Mouse (Mus musculus) heart, postnatal 4 days (tissue): ENCODE measurements around the gene 4930502E18Rik. TPM values are rescaled to one million over a fixed set of nuclear protein-coding genes. Genes with fewer than 3 reads are reported as not detected.
"Not testable (repeated sequence)": the region's sequence is repeated elsewhere in the genome, so short reads cannot be mapped to it uniquely, and the experiment has no call there.

Experiments
- DNase-seq: peaks from one replicate; pipeline ENCODE4 v3.0.0; 2021
- total RNA-seq, 2 experiments: library from RNA; stranded (reverse); gene quantifications; 2 replicates each; pipeline ENCODE4 v1.2.3; 2021

Gene 4930502E18Rik
- total RNA-seq: not detected

DNA sequence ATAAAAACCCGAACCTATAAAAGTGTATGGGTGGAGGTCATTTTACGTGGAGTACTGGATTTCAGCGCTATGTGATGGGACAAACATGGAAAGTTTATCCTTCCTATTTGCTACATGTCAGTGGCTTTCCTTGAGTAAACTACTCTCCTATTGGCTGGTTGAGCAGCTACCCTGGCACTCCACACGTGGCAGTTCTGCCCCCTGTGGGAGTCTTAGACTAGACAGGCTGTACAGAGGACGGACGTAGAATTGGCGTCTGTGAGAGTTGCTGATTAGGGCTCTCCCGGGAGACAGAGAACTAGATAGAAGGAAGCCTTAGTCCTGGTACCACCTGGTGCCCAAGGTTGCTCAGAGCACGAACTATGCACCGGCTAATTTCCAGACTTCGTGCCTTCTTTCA is at the start of gene 4930502E18Rik:
Gene 4930502E18Rik (plus strand): TSS at position 231 of the 400 bp plus-strand sequence.
- no peak for DNase-seq

DNA sequence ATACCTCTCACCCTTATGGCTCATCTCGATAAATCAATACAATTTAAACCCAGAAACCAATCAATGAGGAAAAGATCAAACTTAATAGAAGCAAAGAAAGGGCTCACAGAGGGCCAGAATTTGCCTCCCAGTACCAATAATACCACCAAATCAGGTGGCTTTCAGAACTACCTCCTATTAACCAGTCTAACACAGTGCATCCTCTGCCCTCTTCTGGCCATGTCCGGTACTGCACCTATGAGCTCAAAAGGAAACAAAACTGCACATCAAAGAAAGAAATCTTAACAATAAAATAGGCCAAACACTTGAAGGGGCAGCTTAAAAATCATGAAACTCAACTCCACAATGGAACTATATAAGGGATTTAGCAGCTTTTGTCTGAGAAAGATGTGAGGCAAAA is 47.7 kb upstream of the 4930502E18Rik start:
- peak; percentile 67 for DNase-seq

GRCm38 (mm10) chrX:53682650-53683049 is 42.0 kb upstream of the 4930502E18Rik start:
- not testable (repeated sequence) for DNase-seq

DNA sequence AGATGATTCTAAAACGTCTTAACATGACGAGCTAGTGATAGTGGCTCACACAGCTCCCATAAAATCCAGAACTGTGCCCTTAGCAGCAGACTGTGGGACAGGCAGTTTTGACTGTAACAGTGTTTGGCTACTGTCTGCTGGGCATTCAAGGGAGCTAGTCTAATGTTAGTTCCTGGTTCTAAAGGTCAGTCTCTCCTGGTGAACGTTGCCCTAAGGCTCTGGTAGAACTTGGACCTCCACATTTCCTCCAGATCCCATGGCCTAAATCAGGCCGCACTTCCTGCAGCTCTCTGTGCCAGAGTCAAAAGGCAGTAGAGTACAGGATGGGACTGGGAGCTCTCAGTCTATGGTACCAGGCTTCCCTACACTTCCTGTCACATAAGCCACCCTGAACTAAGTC is 40.0 kb upstream of the 4930502E18Rik start:
- DNase-seq: not testable (repeated sequence)

DNA sequence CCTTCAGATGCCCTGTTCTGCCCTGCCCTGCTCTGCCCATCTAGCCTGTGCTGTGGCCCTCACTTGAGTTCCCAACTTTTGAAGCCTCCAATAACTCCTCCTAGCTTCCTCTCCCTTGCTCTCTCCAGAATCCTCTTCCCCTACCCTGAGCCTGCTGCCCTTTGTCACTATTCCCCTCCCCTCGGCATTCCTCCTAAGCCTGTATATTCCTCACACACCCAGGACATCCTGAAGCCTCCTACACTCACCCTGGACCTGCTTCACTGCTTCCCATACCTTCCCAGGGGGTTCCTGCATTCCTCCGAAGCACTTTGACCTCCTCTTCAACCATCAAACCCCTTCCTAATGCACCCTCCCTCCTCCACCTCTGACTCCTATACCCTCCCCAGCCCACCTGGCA is 32.6 kb upstream of the 4930502E18Rik start:
- DNase-seq: no peak

GRCm38 (mm10) chrX:53693141-53693540 is 31.5 kb upstream of the 4930502E18Rik start:
- DNase-seq: no peak

DNA sequence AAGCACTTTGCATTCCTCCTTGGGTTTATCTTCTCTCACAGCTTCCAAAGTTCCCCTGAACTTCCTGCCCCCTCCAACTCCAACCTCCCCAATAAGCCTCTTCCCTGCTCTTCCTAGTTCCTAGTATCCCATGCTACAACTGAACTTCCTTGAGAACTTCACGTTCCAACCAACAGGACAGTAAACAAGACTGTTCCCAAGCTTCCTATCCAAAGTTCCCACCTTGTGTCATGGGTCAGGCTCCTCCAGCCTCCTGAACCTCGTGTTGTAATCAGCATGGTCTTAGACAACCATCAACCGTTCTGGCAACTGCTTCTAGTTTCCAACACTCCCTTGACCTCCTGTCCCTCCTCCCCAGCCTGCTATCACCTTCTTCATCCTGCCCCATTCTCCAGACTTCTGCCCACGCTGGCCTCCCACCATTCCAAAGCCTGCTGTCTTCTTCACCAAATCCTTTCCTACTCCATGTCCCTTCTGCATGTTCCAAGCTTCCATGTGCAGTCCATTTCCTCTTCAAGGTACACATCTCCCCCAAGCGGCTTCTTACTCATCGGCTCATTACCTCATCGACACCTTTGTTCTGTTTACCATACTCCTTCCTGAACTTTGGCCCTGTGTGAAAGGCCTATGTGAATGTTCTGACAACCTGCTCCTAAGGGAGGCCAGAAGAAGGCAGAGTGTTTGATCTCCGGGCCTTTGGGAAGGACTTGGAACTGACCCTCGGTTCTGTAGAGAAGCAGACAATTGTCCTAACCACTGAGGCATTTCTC is 30.4 kb upstream of the 4930502E18Rik start:
- DNase-seq: no peak

GRCm38 (mm10) chrX:53699225-53699624 is 25.4 kb upstream of the 4930502E18Rik start:
- DNase-seq: no peak

GRCm38 (mm10) chrX:53702673-53703072 is 22.0 kb upstream of the 4930502E18Rik start:
- DNase-seq: no peak

DNA sequence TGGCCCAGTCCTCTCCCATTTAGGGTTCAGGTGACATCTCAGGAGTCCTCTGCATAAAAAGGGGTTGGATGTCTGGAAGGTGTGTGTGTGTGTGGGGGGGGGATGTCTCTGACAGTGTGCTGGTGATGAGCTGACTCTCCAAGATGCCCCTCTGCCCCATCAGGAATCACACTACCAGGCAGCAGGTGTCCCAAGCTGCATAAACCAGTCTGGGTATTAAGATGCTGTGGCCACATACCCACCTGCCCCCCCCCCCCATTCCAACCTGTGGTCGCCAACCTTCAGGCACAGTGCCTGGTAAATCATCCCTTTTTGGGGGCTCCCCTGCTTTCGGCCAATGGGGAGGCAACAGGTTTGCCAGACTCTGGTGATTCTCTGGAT is 8.7 kb upstream of the 4930502E18Rik start:
- no peak for DNase-seq

DNA sequence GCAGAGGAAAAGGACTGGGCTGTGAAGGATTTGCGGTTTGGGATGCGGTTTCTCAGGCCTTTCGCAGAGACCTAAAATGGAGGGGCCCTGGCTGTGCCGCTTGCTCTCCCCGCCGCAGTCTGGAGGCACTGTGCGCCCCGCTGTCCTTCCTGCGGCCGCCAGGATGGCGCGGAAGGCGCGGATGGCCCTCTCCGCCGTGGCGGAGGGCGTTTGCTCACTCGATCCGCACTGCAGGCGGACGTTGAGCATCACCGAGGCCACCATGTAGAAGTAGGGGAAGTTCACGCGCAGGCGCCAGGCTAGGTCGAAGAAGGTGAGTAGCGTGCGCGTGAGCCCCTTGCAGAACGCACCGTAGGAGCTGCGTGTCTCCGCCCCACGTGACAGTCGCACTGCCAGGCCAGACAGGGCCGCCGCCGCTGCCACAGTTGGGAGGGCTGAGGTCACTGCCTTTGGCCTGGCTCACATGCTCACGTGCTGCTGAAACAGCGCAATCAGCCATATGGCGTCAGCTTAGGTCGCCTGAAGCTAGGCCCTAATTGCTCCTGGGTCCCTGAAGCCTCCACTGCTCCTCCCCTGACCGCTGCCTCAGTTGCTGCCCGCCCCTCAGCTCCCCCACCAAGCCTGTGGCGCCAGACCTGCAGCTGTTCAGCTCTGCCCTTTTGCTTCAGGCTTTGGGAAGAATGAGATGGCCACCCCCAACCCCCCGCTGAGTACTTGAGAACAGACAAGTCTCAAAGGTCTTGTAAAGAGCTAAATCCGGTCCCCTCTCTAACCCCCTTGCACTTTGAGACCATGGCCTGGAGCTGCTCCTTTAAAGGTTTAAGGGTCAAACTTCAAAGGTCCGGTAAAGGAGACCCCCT is 8.1 kb upstream of the 4930502E18Rik start:
- peak; percentile 48 for DNase-seq

- DNase-seq: no peak
Observed at GRCm38 (mm10) chrX:53728967-53729366, 4.3 kb downstream of the 4930502E18Rik start.

- DNase-seq: no peak
Observed at GRCm38 (mm10) chrX:53752851-53753250, 28.2 kb downstream of the 4930502E18Rik start.

DNA sequence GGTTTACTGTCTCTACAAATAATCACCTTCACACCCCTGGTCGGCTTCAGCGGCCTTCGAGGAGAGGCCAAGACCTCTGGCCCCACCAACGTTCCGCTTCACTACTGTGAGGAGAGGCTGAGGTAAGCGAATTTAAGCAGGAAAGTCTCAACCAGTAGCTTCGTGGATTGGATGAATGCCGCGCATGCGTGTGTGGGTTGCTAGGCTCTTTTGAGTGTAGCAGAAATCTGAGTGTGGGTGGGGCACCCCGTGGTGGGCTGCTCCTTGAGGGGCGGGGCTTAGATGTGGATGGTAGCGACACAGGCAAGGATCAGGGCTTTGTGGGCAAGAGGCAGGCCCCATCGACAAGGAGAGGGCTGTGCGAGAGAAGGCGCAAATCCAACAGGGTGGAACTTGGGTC is 33.1 kb downstream of the 4930502E18Rik start, which contains the start of gene 1700013H16Rik:
Gene 1700013H16Rik (minus strand): TSS at position 96 of the 400 bp plus-strand sequence.
- no peak for DNase-seq

- no peak for DNase-seq
Observed at GRCm38 (mm10) chrX:53776276-53776675, 51.6 kb downstream of the 4930502E18Rik start, which contains the start of gene Zfp36l3. TSS of gene Zfp36l3 (minus strand) at chrX:53776394.

Other genes with a start within 250 kb of the 4930502E18Rik start
- 10 to 100 TPM; 28.5 to 32.2 TPM for gene Rtl8c, start 116.8 kb upstream of the 4930502E18Rik start, total RNA-seq
- gene Gm14597, start 115.8 kb upstream of the 4930502E18Rik start, total RNA-seq: not detected
- 100 to 1,000 TPM; 203 to 228 TPM for gene Rtl8a, start 81.1 kb upstream of the 4930502E18Rik start, total RNA-seq
- gene Rtl8b, start 54.4 kb upstream of the 4930502E18Rik start, total RNA-seq: 100 to 1,000 TPM; 131 to 154 TPM
- not detected for gene 1700013H16Rik, start 33.0 kb downstream of the 4930502E18Rik start, total RNA-seq
- not detected for gene Zfp36l3, start 51.6 kb downstream of the 4930502E18Rik start, total RNA-seq
- 1 to 10 TPM; 2.2 to 3.1 TPM for gene Xlr, start 72.9 kb downstream of the 4930502E18Rik start, total RNA-seq